Mouse (Mus musculus) hindbrain, embryonic 14.5 days (tissue): Measurements from ENCODE around the gene Ten1. TPM values are rescaled to one million over a fixed set of nuclear protein-coding genes. Genes with fewer than 3 reads are reported as not detected.

ENCODE experiments used
- ATAC-seq: fragments of 200-750 bp; cut with Nextera tagmentation; 2 replicates; pipeline ENCODE4 v1.8.0; 2017; ENCODE audit warnings: moderate number of reproducible peaks, mild to moderate bottlenecking, moderate TSS enrichment, moderate library complexity; ENCODE audit not compliant: low FRiP score
- DNase-seq: peaks from one replicate; pipeline ENCODE4 v3.0.0-alpha.2; 2015; ENCODE audit warnings: low spot score
- H3K27ac ChIP-seq: fragments of 300-500 bp; sonication (generic); 2 replicates; pipeline ENCODE4 v1.5.1; 2014; ENCODE audit warnings: mild to moderate bottlenecking, moderate library complexity
- H3K27me3 ChIP-seq: fragments of 300-500 bp; sonication (generic); 2 replicates; pipeline ENCODE4 v1.6.1; 2014; ENCODE audit warnings: mild to moderate bottlenecking, low read length, mixed read lengths; ENCODE audit not compliant: control insufficient read depth, insufficient read depth
- H3K36me3 ChIP-seq: fragments of 300-500 bp; sonication (generic); replicated peaks from 2 replicates; pipeline ENCODE4 v1.6.1; 2014; ENCODE audit not compliant: control insufficient read depth, insufficient read depth
- H3K4me1 ChIP-seq: fragments of 300-500 bp; sonication (generic); replicated peaks from 2 replicates; pipeline ENCODE4 v1.6.1; 2014; ENCODE audit warnings: antibody characterized with exemption, low read length, mixed read lengths; ENCODE audit not compliant: control insufficient read depth, insufficient read depth
- H3K4me2 ChIP-seq: fragments of 300-500 bp; sonication (generic); replicated peaks from 2 replicates; pipeline ENCODE4 v1.6.1; 2014; ENCODE audit warnings: mild to moderate bottlenecking, moderate library complexity
- H3K4me3 ChIP-seq: fragments of 300-500 bp; sonication (generic); replicated peaks from 2 replicates; pipeline ENCODE4 v1.5.1; 2014; ENCODE audit warnings: mild to moderate bottlenecking, low read length
- H3K9ac ChIP-seq: fragments of 300-500 bp; sonication (generic); 2 replicates; pipeline ENCODE4 v1.6.1; 2014
- H3K9me3 ChIP-seq: fragments of 300-500 bp; sonication (generic); 2 replicates; pipeline ENCODE4 v1.6.1; 2016; ENCODE audit warnings: low read length; ENCODE audit not compliant: control insufficient read depth
- WGBS: fragments of 180-500 bp; shearing (Covaris S2); extraction: QIAGEN DNeasy Blood & Tissue Kit; methylation state at CpG from one replicate; pipeline ENCODE4 v1.1.7; 2014; 5-methylcytosine and 5-hydroxymethylcytosine counted together
- polyA plus RNA-seq: library from polyadenylated mRNA; unstranded; fragments of >200 nt; fragmentation: Nextera tagmentation; extraction: Ambion mirVana; gene quantifications from 2 replicates; pipeline ENCODE4 v1.2.1, GENCODE M21; 2014

Gene Ten1
- polyA plus RNA-seq, 1 experiment from 2014 or later = 88.0 TPM

DNA sequence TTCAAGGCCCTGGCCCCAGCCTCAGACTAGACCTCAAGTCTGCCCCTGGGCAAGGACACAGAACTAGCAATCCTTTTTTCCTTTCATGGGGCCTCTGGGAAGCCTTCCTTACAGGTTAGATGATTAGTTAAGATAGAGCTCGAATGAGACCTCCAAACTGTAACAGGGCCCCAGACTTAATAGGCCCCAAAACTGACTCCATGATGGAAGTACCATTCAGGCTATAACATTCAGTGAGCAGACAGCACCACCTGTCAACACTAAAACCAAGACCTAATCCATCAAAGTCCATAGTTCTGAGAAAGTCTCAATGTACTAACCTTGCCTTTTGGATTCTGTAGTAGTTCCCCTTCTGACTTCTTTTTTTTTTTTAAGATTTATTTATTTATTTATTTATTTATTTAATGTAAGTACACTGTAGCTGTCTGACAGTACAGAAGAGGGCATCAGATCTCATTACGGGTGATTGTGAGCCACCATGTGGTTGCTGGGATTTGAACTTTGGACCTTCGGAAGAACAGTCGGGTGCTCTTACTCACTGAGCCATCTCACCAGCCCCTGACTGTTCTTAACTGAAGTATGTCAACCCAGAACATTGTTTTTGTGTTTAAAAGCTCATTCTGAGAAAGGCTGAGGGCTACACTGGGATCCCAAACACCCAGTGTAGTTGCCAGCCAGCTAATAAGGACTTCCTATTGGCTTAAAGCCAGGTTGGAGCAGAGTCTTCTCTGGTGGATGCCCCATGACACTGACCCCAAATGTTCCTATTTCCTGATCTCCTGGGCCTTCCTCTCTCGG is 28.5 kb upstream of the Ten1 start:
- H3K27ac ChIP-seq = no peak overlapping the region
- peaks cover 13% of the 10 kb centered on the region for H3K4me1 ChIP-seq
- H3K4me2 ChIP-seq = no peak overlapping the region
- H3K9me3 ChIP-seq = no peaks in the 10 kb centered on the region
- H3K4me3 ChIP-seq = no peak overlapping the region
- no peak overlapping the region for H3K9ac ChIP-seq
- WGBS = 87% methylated on average over 5 of the region's 5 CpGs
- H3K36me3 ChIP-seq = peaks cover 55% of the 10 kb centered on the region
- no peak for ATAC-seq
- DNase-seq = no peak
- no peaks in the 10 kb centered on the region for H3K27me3 ChIP-seq

DNA sequence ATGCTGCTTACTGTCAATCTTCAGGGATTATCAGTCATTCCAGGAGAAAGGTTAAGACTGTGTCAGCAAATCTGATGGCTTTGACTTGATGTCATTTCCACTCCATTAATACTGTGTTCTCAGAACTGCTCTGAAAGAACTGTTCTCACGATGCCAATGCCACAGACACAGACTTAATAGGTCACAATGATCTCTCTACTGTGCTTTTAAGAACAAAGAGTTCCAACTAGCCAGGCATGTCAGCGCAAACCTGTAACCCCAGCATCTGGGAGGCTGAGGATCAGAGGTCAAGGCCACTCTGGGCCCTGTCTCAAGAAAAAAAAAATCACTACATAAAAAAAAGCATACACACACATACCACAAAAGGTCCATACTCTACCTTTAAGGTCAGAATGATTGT is 26.7 kb upstream of the Ten1 start:
- no peak overlapping the region for H3K27ac ChIP-seq
- peaks cover 6% of the 10 kb centered on the region for H3K4me1 ChIP-seq
- H3K36me3 ChIP-seq = peaks cover 58% of the 10 kb centered on the region
- H3K9me3 ChIP-seq = no peaks in the 10 kb centered on the region
- H3K9ac ChIP-seq = no peak overlapping the region
- ATAC-seq (no peak), DNase-seq (no peak)
- no peak overlapping the region for H3K4me3 ChIP-seq
- no peaks in the 10 kb centered on the region for H3K27me3 ChIP-seq
- 82% methylated on average over 2 of the region's 2 CpGs for WGBS
- H3K4me2 ChIP-seq = no peak overlapping the region

- Histone ChIP-seq H3K4me2 (no peak overlapping the region), H3K27ac (no peak overlapping the region), H3K36me3 (peaks cover 86% of the 10 kb centered on the region), H3K9me3 (no peaks in the 10 kb centered on the region), H3K9ac (no peak overlapping the region), H3K4me3 (no peak overlapping the region), H3K27me3 (no peaks in the 10 kb centered on the region), H3K4me1 (no peaks in the 10 kb centered on the region)
- DNase-seq (no peak), ATAC-seq (no peak)
- WGBS = 91% methylated on average over 22 of the region's 22 CpGs
Observed at GRCm38 (mm10) chr11:116174775-116175448, 23.7 kb upstream of the Ten1 start.

DNA sequence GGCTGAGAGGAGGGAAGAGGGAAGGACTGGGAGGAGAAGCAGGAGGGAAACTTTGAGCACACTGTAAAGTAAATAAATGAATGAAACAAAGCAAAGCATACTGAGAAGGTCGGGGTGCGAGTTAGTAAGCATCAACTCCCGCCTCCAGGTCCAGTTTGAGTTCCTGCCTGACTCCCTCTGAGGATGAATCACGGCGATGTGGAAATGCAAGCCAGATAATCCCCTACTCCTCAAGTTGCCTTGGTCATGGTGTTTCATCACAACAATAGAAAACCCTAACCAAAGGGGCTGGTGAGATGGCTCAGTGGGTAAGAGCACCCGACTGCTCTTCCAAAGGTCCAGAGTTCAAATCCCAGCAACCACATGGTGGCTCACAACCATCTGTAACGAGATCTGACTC is 22.6 kb upstream of the Ten1 start:
- Histone ChIP-seq H3K9me3 (no peaks in the 10 kb centered on the region), H3K4me2 (no peak overlapping the region), H3K4me1 (no peaks in the 10 kb centered on the region), H3K36me3 (peaks cover 96% of the 10 kb centered on the region), H3K9ac (no peak overlapping the region), H3K27ac (no peak overlapping the region), H3K4me3 (no peak overlapping the region), H3K27me3 (no peaks in the 10 kb centered on the region)
- ATAC-seq (no peak), DNase-seq (no peak)
- WGBS = 87% methylated on average over 7 of the region's 7 CpGs

DNA sequence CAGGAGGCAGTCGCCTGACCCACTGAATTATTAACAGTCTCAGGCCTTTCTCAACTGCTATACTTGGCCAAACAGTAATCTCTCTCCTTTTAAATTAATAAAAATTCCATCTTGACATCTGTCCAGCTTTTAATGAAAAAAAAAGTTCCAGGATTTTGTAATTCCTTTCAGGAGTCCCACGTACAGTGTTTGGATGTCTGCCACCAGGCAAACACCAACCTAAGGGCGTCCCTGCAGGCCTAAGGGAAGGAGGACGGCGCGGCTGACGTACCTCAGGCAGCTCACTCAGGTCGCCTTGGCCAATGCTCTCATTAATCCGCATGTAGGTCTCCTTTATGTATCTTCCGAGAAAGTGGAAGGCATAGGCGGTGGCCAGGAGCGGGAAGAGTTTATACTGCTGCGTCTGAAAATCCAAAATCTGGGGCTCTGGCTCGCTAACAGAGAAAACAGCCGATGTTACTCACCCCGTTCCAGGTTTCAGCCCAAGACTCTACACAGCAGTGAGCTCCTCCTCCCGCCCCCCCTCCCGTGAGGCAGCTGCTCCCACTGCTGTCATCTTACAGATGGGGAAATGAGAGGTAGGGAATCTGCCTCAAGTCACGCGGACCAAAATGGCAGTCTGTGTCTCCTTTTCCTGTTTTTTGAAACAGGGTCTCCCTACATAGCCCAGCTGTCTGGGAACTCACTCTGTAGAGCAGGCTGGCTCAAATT is 20.1 kb upstream of the Ten1 start:
- Histone ChIP-seq H3K4me1 (no peaks in the 10 kb centered on the region), H3K36me3 (peaks cover 93% of the 10 kb centered on the region), H3K9ac (no peak overlapping the region), H3K9me3 (no peaks in the 10 kb centered on the region), H3K27ac (no peak overlapping the region), H3K27me3 (no peaks in the 10 kb centered on the region), H3K4me3 (no peak overlapping the region), H3K4me2 (no peak overlapping the region)
- ATAC-seq (no peak), DNase-seq (no peak)
- WGBS = 86% methylated on average over 20 of the region's 20 CpGs

GRCm38 (mm10) chr11:116185836-116186235 is 12.8 kb upstream of the Ten1 start:
- H3K4me1 ChIP-seq = no peaks in the 10 kb centered on the region; the same call in 1 of the 2 replicates
- no peak overlapping the region for H3K27ac ChIP-seq
- 82% methylated on average over 3 of the region's 3 CpGs for WGBS
- H3K9ac ChIP-seq = no peak overlapping the region
- DNase-seq (no peak), ATAC-seq (no peak)
- H3K36me3 ChIP-seq = peaks cover 95% of the 10 kb centered on the region
- H3K27me3 ChIP-seq = no peaks in the 10 kb centered on the region
- no peaks in the 10 kb centered on the region for H3K9me3 ChIP-seq
- H3K4me3 ChIP-seq = no peak overlapping the region
- no peak overlapping the region for H3K4me2 ChIP-seq

DNA sequence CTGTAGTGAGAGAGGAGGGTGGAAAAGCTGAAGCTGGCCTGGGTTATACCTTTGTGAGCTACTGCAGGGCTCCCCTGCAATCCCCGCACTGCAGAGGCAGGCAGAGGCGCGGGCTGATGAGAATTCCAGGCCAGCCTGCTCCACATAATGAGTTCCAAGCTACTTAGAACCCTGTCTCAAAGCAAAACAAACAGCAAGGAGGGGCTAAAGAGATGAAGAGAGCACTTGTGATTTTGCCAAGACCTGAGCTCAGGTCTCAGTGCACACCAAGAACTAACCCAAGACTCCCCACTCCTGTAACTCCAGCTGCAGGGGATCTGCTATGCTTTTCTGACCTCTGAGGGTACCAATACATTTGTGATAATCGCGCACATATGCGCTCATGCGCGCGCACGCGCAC is 12.3 kb upstream of the Ten1 start:
- 90% methylated on average over 11 of the region's 11 CpGs for WGBS
- ATAC-seq = no peak
- H3K36me3 ChIP-seq = peaks cover 97% of the 10 kb centered on the region

DNA sequence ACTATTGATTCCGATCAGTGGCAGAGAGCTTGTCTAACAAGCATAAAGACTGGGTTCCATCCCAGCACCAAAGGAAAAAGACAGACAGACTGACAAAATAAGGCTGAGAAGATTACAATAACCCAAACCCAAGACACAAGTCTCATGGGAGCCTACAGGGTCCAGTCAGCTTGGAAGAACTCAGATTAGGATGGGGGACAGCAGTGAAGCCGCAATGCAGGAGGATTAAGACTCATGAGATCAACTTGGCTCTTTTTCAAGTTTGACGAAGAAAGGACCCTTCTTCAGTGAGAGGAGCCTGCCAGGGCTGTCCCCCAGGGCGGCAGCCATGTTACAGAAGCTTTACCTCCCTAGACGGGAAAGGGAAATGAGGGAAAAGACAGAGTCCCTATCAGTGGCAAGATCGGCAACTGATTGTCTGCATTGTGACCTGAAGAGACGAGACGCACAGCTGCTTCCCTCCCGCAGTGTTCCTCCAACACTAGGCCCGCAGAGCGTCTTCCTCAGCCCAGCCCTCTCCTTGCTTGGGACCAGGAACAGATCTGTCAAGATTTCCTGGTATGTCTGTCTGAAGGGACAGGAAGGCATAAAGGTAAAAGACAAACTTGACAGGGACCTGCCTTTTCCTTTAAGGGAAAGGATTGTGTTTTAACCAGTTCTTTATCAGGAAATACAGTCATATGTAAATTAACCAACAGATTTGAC is 11.3 kb upstream of the Ten1 start:
- no peak for ATAC-seq
- Histone ChIP-seq H3K9me3 (no peaks in the 10 kb centered on the region), H3K36me3 (peaks cover 88% of the 10 kb centered on the region), H3K4me2 (no peak overlapping the region), H3K4me3 (no peak overlapping the region), H3K27ac (peak overlapping the region; percentile 44), H3K4me1 (no peaks in the 10 kb centered on the region; the same call in 1 of the 2 replicates), H3K27me3 (no peaks in the 10 kb centered on the region), H3K9ac (no peak overlapping the region)
- WGBS = 27% methylated on average over 11 of the region's 11 CpGs
- DNase-seq = no peak

More for the DNA sequence above, 12.3 kb upstream of the Ten1 start:
- no peaks in the 10 kb centered on the region for H3K27me3 ChIP-seq
- H3K4me2 ChIP-seq = no peak overlapping the region
- no peak overlapping the region; the same call in 1 of the 2 replicates for H3K27ac ChIP-seq
- H3K9ac ChIP-seq = no peak overlapping the region
- no peaks in the 10 kb centered on the region for H3K9me3 ChIP-seq
- H3K4me1 ChIP-seq = no peaks in the 10 kb centered on the region; the same call in 1 of the 2 replicates
- DNase-seq = no peak
- H3K4me3 ChIP-seq = no peak overlapping the region

DNA sequence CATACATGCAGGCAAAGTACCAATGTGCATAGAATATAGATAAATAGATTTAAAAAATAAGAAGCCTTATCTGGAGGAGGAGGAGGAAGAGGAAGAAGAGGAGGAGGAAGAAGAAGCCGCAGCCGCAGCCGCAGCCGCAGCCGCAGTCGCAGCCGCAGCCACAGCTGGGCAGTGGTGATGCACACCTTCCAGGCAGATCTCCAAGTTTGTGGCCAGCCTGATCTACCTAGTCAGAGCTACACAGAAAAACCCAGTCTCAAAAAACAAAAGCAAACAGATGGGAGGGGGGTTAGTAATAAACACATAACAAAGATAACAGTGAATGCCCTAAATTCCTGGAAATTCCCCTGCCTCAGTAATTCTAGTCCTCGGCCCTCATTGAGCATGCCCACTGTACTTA is 4.0 kb upstream of the Ten1 start:
- ATAC-seq (no peak), DNase-seq (no peak)
- 94% methylated on average over 8 of the region's 8 CpGs for WGBS
- Histone ChIP-seq H3K4me2 (no peak overlapping the region), H3K4me3 (no peak overlapping the region), H3K9me3 (no peaks in the 10 kb centered on the region), H3K27me3 (no peaks in the 10 kb centered on the region), H3K9ac (no peak overlapping the region), H3K4me1 (peaks cover 18% of the 10 kb centered on the region), H3K27ac (no peak overlapping the region), H3K36me3 (peaks cover 38% of the 10 kb centered on the region)
